Mouse (Mus musculus) kidney, adult 8-10 months (tissue): ENCODE results near the gene Sh2d7.
"Not testable (repeated sequence)": the region's sequence is repeated elsewhere in the genome, so short reads cannot be mapped to it uniquely, and the experiment has no call there.

Experiments
- DNase-seq, 2 experiments: peaks; one replicate each; pipeline ENCODE4 v3.0.0; 2022

The Sh2d7 gene

GRCm38 (mm10) chr9:54544954-54545315, 6.2 kb downstream of the Sh2d7 start:
- DNase-seq, result no peak

GRCm38 (mm10) chr9:54547536-54547935, 8.8 kb downstream of the Sh2d7 start:
- DNase-seq, result peak; percentile 35 to 70

GRCm38 (mm10) chr9:54549433-54549832, 10.6 kb downstream of the Sh2d7 start:
- no peak for DNase-seq

- DNase-seq, result peak in 1 of 2 experiments; percentile 34
Measured at GRCm38 (mm10) chr9:54552409-54552808, 13.6 kb downstream of the Sh2d7 start.

GRCm38 (mm10) chr9:54555044-54555443, 16.3 kb downstream of the Sh2d7 start:
- no peak for DNase-seq

GRCm38 (mm10) chr9:54558731-54559130, 19.9 kb downstream of the Sh2d7 start:
- DNase-seq, result no peak

GRCm38 (mm10) chr9:54559771-54560471, 21.1 kb downstream of the Sh2d7 start, which contains the start of gene Cib2:
TSS of gene Cib2 (minus strand) at chr9:54560218.
- peak; percentile 84 to 89 for DNase-seq

- DNase-seq, result no peak
Measured at GRCm38 (mm10) chr9:54560831-54561601, 22.2 kb downstream of the Sh2d7 start.

GRCm38 (mm10) chr9:54566958-54567357, 28.2 kb downstream of the Sh2d7 start:
- no peak for DNase-seq

GRCm38 (mm10) chr9:54568732-54569131, 29.9 kb downstream of the Sh2d7 start:
- DNase-seq, result no peak

GRCm38 (mm10) chr9:54571130-54571839, 32.5 kb downstream of the Sh2d7 start:
- no peak for DNase-seq

- no peak for DNase-seq
Measured at GRCm38 (mm10) chr9:54583712-54584111, 44.9 kb downstream of the Sh2d7 start.

- not testable (repeated sequence) for DNase-seq
Measured at GRCm38 (mm10) chr9:54584127-54584526, 45.3 kb downstream of the Sh2d7 start.

GRCm38 (mm10) chr9:54585839-54586198, 47.0 kb downstream of the Sh2d7 start:
- no peak for DNase-seq

- DNase-seq, result peak; percentile 97 to 98
Measured at GRCm38 (mm10) chr9:54586199-54587061, 47.6 kb downstream of the Sh2d7 start, which contains the start of gene Idh3a. TSS of gene Idh3a (plus strand) at chr9:54586334.

- DNase-seq, result no peak
Measured at GRCm38 (mm10) chr9:54587863-54588262, 49.1 kb downstream of the Sh2d7 start.

GRCm38 (mm10) chr9:54593652-54594051, 54.9 kb downstream of the Sh2d7 start:
- not testable (repeated sequence) for DNase-seq
